Comparison of ENCODE assay signal across 8 mouse cellular contexts in genomic region chr19:29102098-29102497, GRCm38 (mm10). TPM values are rescaled to one million over a fixed set of nuclear protein-coding genes. Genes with fewer than 3 reads are reported as not detected.
DNase-seq lines count a peak whose midpoint lies in the region; ATAC-seq and TF ChIP-seq lines count a peak whose summit lies in the region.

No protein-coding gene starts in this region.

- ATAC-seq in liver, embryonic 13.5 days (ENCODE audit: low read depth) = no peak

- H3K27ac ChIP-seq in CH12.LX (ENCODE audit: insufficient read depth, low read depth) = no peak overlapping the region
- peak overlapping the region; percentile 88; the same call in 1 of the 2 replicates for H3K27ac ChIP-seq in forebrain, embryonic 10.5 days
- peak overlapping the region; percentile 53; the same call in 1 of the 2 replicates for H3K27ac ChIP-seq in liver, embryonic 13.5 days

- H3K27me3 ChIP-seq in CH12.LX (replicated peaks) = peaks cover 3% of the 10 kb centered on the region
- H3K27me3 ChIP-seq in forebrain, embryonic 10.5 days (ENCODE audit: poor library complexity, severe bottlenecking) = 0 out of 2 replicates have a peak, but pooled peaks cover 8% of the 10 kb centered on the region
- no peaks in the 10 kb centered on the region for H3K27me3 ChIP-seq in liver, embryonic 13.5 days

- intact Hi-C loops in heart, postnatal 36 days (cut with DNase I) = loop anchor here (5.0 to 10.0 kb wide), 2 partner anchors 115 to 933 kb away; partner anchors contain the start of gene Uhrf2

- dilution Hi-C loops in CH12.LX (cut with MboI; ENCODE audit: extremely low pct_ligation_motif_present, extremely low pct_unique_long_range_greater_than_20kb, low sequenced_read_pairs) = no loop called here

- no peak for TF ChIP-seq EP300 in CH12.LX (IDR thresholded peaks at IDR 0.05; ENCODE audit: low read length)

- 19% methylated on average over 13 of the region's 13 CpGs for WGBS in forebrain, embryonic 10.5 days
- WGBS in liver, embryonic 13.5 days (ENCODE audit: insufficient replicate concordance) = 8% methylated on average over 13 of the region's 13 CpGs

- H3K4me1 ChIP-seq in CH12.LX (ENCODE audit: control insufficient read depth in 1 of 2, insufficient read depth in 2 of 2) = peaks cover 4 to 29% of the 10 kb centered on the region in 2 experiments; a peak in 3 of 4 replicates
- H3K4me1 ChIP-seq in forebrain, embryonic 10.5 days = peaks cover 22% of the 10 kb centered on the region
- peaks cover 64% of the 10 kb centered on the region for H3K4me1 ChIP-seq in liver, embryonic 13.5 days (replicated peaks)

- DNase-seq in heart, adult 11 months = peak; percentile 64
- no peak for DNase-seq in heart, postnatal 36 days
- DNase-seq in CH12.LX (ENCODE audit: extremely low read depth) = no peak
- DNase-seq in forebrain, embryonic 10.5 days (ENCODE audit: extremely low spot score, low spot score) = no peak
- DNase-seq in liver, embryonic 13.5 days = no peak
- no peak for DNase-seq in right cerebral cortex, adult 2 months (ENCODE audit: low spot score in 2 of 2)
- DNase-seq in adrenal gland, adult 18-20 months (ENCODE audit: low spot score in 2 of 2) = no peak
- DNase-seq in urinary bladder, postnatal 10 days (ENCODE audit: low spot score) = no peak

- H3K4me3 ChIP-seq in CH12.LX (replicated peaks in 1 of 3; ENCODE audit: low read depth in 2 of 3, low read length in 2 of 3, poor library complexity in 1 of 3) = peak overlapping the region; percentile 93 to 99 (median 98)
- peak overlapping the region; percentile 75 for H3K4me3 ChIP-seq in forebrain, embryonic 10.5 days
- peak overlapping the region; percentile 86 for H3K4me3 ChIP-seq in liver, embryonic 13.5 days (replicated peaks)

- peaks cover 4 to 31% of the 10 kb centered on the region in 2 experiments for H3K36me3 ChIP-seq in CH12.LX (replicated peaks in 1 of 2; ENCODE audit: control insufficient read depth in 1 of 2, insufficient read depth in 1 of 2, low read length in 1 of 2)
- peaks cover 30% of the 10 kb centered on the region for H3K36me3 ChIP-seq in forebrain, embryonic 10.5 days (replicated peaks)
- peaks cover 30% of the 10 kb centered on the region for H3K36me3 ChIP-seq in liver, embryonic 13.5 days

- in situ Hi-C loops in CH12.LX (cut with MboI; ENCODE audit: low pct_ligation_motif_present, low pct_unique_long_range_greater_than_20kb, low sequenced_read_pairs) = no loop called here

- H3K4me2 ChIP-seq in CH12.LX (ENCODE audit: insufficient read depth, low read depth, poor library complexity, severe bottlenecking) = peak overlapping the region; percentile 96
- H3K4me2 ChIP-seq in liver, embryonic 13.5 days = peak overlapping the region; percentile 100

- TF ChIP-seq POLR2A in CH12.LX (IDR thresholded peaks at IDR 0.05; ENCODE audit: low read depth, low read length) = no peak

- H3K9ac ChIP-seq in CH12.LX (ENCODE audit: insufficient read depth, low read depth) = peak overlapping the region; percentile 65
- peak overlapping the region; percentile 84 for H3K9ac ChIP-seq in liver, embryonic 13.5 days

- TF ChIP-seq CTCF in CH12.LX (conservative IDR thresholded peaks at IDR 0.05 in 1 of 2, IDR thresholded peaks at IDR 0.05 in 1 of 2; ENCODE audit: low read depth in 2 of 2, low read length in 2 of 2) = no peak

- peaks cover 52% of the 10 kb centered on the region for H3K79me2 ChIP-seq in CH12.LX (replicated peaks; ENCODE audit: control insufficient read depth, extremely low read depth, insufficient read depth, poor library complexity, severe bottlenecking)

- no peaks in the 10 kb centered on the region for H3K9me3 ChIP-seq in CH12.LX (replicated peaks; ENCODE audit: low read length)
- H3K9me3 ChIP-seq in forebrain, embryonic 10.5 days = no peaks in the 10 kb centered on the region
- no peaks in the 10 kb centered on the region for H3K9me3 ChIP-seq in liver, embryonic 13.5 days (replicated peaks)

- TF ChIP-seq RAD21 in CH12.LX (IDR thresholded peaks at IDR 0.05; ENCODE audit: low read depth, low read length) = no peak

TF ChIP-seq in CH12.LX, 34 proteins besides CTCF, POLR2A, EP300 and RAD21:
- no peak for TF ChIP-seq ZC3H11A (IDR thresholded peaks at IDR 0.05; ENCODE audit: low read depth, low read length)
- TF ChIP-seq MAFK (IDR thresholded peaks at IDR 0.05; ENCODE audit: insufficient replicate concordance, low read length) = no peak
- no peak for TF ChIP-seq GABPA (IDR thresholded peaks at IDR 0.05; ENCODE audit: insufficient replicate concordance, low read depth, low read length)
- no peak for TF ChIP-seq RCOR1 (conservative IDR thresholded peaks at IDR 0.05; ENCODE audit: low read depth, low read length)
- no peak for TF ChIP-seq ELF1 (IDR thresholded peaks at IDR 0.05; ENCODE audit: low read depth, low read length)
- TF ChIP-seq NELFE (IDR thresholded peaks at IDR 0.05; ENCODE audit: low read depth, low read length) = no peak
- TF ChIP-seq ZMIZ1 (IDR thresholded peaks at IDR 0.05; ENCODE audit: low read depth, low read length) = no peak
- TF ChIP-seq MXI1 (IDR thresholded peaks at IDR 0.05; ENCODE audit: low read depth, low read length) = no peak
- no peak for TF ChIP-seq NRF1 (IDR thresholded peaks at IDR 0.05; ENCODE audit: low read depth, low read length)
- TF ChIP-seq MAX (IDR thresholded peaks at IDR 0.05; ENCODE audit: low read length) = no peak
- no peak for TF ChIP-seq ETS1 (conservative IDR thresholded peaks at IDR 0.05; ENCODE audit: low read depth, low read length)
- no peak for TF ChIP-seq POLR2AphosphoS2 (IDR thresholded peaks at IDR 0.05; ENCODE audit: low read depth, low read length)
- TF ChIP-seq ZNF384 (IDR thresholded peaks at IDR 0.05; ENCODE audit: low read depth, low read length) = no peak
- TF ChIP-seq USF1 (IDR thresholded peaks at IDR 0.05; ENCODE audit: low read depth, low read length) = no peak

RNA-seq across cellular contexts. Expression of gene Rcl1, which starts 0.9 kb away (rescaled TPM):
- total RNA-seq in heart, postnatal 36 days (2021) = 1 to 10 TPM; 4.5 to 7.3 TPM
- total RNA-seq in CH12.LX (2012; rRNA removed) (63.4 and 80.2 TPM in 2 replicates), CH12.LX (2014; rRNA removed) (103 and 109 TPM in 2 replicates)
- 104 and 126 TPM in 2 replicates for polyA plus RNA-seq in CH12.LX (2012; ENCODE audit: insufficient read length, low read depth)
- 86.9 and 91.6 TPM in 2 replicates for polyA plus RNA-seq in forebrain, embryonic 10.5 days (2016; fragmentation: Nextera tagmentation; extraction: Ambion mirVana)
- polyA plus RNA-seq in liver, embryonic 13.5 days (2015; fragmentation: Nextera tagmentation; extraction: Ambion mirVana) = 73.8 and 82.4 TPM in 2 replicates
- 10 to 100 TPM; 18.5 to 28.8 TPM for total RNA-seq in adrenal gland, adult 18-20 months (2021)

RNA-seq across cellular contexts. Expression of gene Ak3, which starts 54.3 kb away (rescaled TPM):
- total RNA-seq in heart, postnatal 36 days (2021) = 100 to 1,000 TPM in 1 of 2 experiments, 10 to 100 TPM in 1; 96.1 to 123 TPM
- total RNA-seq in CH12.LX (2012; rRNA removed) = 21.3 TPM in 2 replicates
- total RNA-seq in CH12.LX (2014; rRNA removed) = 33.9 and 36.0 TPM in 2 replicates
- polyA plus RNA-seq in CH12.LX (2012; ENCODE audit: insufficient read length, low read depth) = 36.5 and 38.8 TPM in 2 replicates
- polyA plus RNA-seq in forebrain, embryonic 10.5 days (2016; fragmentation: Nextera tagmentation; extraction: Ambion mirVana) = 82.9 and 85.3 TPM in 2 replicates
- 42.7 and 54.3 TPM in 2 replicates for polyA plus RNA-seq in liver, embryonic 13.5 days (2015; fragmentation: Nextera tagmentation; extraction: Ambion mirVana)
- total RNA-seq in adrenal gland, adult 18-20 months (2021) = 100 to 1,000 TPM; 132 to 214 TPM
